Mouse (Mus musculus): Measurements from ENCODE around the gene Eln. TPM values are rescaled to one million over a fixed set of nuclear protein-coding genes. Genes with fewer than 3 reads are reported as not detected.

The Eln gene
- polyA plus RNA-seq, 1 experiment from 2014 or later = 12.4 TPM

GRCm38 (mm10) chr5:134745000-134745399 lies 2.1 kb downstream of the Eln start:
- ATAC-seq (ENCODE audit: insufficient number of reproducible peaks, insufficient read depth, low FRiP score, low TSS enrichment, low read depth) = no peak
- H3K27me3 ChIP-seq = peaks cover 26% of the 10 kb centered on the region; the same call in 1 of the 2 replicates
- no peaks in the 10 kb centered on the region for H3K36me3 ChIP-seq
- 93% methylated on average over 3 of the region's 3 CpGs for WGBS
- no peak overlapping the region for H3K4me3 ChIP-seq (replicated peaks)
- no peak overlapping the region for H3K9ac ChIP-seq (replicated peaks)
- no peak overlapping the region for H3K4me2 ChIP-seq
- H3K9me3 ChIP-seq = no peaks in the 10 kb centered on the region
- H3K27ac ChIP-seq = no peak overlapping the region
- peaks cover 37% of the 10 kb centered on the region for H3K4me1 ChIP-seq (replicated peaks)

DNA sequence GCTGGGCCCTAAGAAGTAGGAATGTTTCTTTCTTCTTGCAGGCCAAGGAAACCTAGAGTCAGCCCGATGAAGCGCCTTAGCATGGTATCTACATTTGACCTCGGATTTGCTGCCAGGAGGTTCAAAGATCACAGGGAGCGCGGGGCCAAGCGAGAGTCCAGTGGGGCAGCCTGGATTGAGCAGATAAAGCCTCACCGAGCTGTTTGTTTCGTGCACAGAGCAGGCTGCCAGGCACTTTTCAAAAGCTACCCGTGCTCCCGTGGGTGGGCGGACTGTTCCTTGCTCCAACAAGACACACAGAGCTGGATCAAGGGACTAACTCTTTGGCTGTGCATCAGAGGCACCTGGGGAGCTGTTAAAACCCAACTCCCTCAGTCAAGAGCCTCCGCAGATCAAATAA lies 3.1 kb downstream of the Eln start:
- Histone ChIP-seq H3K9ac (replicated peaks) (no peak overlapping the region), H3K4me1 (replicated peaks) (peaks cover 38% of the 10 kb centered on the region), H3K36me3 (no peaks in the 10 kb centered on the region), H3K9me3 (no peaks in the 10 kb centered on the region), H3K27ac (no peak overlapping the region), H3K27me3 (peaks cover 26% of the 10 kb centered on the region; the same call in 1 of the 2 replicates), H3K4me3 (replicated peaks) (no peak overlapping the region), H3K4me2 (no peak overlapping the region)
- no peak for ATAC-seq (ENCODE audit: insufficient number of reproducible peaks, insufficient read depth, low FRiP score, low TSS enrichment, low read depth)
- WGBS = 68% methylated on average over 12 of the region's 12 CpGs

DNA sequence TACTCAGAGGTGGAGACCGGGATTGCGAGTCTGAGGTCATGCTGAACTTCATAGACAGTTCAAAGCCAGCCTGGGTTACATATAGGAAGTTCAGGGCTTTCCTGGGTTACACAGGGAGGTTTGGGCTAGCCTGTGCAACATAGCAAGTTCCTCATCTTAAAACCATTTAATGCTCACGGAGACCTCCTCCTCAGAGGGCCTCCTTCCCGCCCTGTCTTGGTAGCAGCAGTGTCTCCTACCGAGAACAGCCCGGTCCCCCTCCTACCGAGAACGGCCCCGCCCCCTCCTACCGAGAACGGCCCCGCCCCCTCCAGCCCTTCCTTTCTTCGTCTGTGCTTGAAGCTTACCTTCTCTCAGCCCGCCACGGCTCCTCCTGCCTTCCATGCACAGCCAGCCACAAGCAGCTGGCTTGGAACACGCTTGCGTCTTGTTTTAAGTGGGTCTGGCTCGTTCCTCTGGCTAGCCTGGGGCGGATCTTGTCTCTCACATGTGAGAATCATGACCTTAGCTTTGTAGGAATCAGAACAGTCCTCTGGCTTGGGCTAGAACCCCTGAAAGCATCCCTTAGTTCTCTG lies 4.8 kb downstream of the Eln start:
- H3K27me3 ChIP-seq = peaks cover 26% of the 10 kb centered on the region; the same call in 1 of the 2 replicates
- WGBS = 9% methylated on average over 19 of the region's 19 CpGs
- H3K27ac ChIP-seq = no peak overlapping the region
- H3K4me3 ChIP-seq (replicated peaks) = no peak overlapping the region
- peaks cover 30% of the 10 kb centered on the region for H3K4me1 ChIP-seq (replicated peaks)
- no peak for ATAC-seq (ENCODE audit: insufficient number of reproducible peaks, insufficient read depth, low FRiP score, low TSS enrichment, low read depth)
- no peaks in the 10 kb centered on the region for H3K9me3 ChIP-seq
- no peak overlapping the region for H3K9ac ChIP-seq (replicated peaks)
- H3K4me2 ChIP-seq = peak overlapping the region; percentile 17; the same call in 1 of the 2 replicates
- H3K36me3 ChIP-seq = no peaks in the 10 kb centered on the region

DNA sequence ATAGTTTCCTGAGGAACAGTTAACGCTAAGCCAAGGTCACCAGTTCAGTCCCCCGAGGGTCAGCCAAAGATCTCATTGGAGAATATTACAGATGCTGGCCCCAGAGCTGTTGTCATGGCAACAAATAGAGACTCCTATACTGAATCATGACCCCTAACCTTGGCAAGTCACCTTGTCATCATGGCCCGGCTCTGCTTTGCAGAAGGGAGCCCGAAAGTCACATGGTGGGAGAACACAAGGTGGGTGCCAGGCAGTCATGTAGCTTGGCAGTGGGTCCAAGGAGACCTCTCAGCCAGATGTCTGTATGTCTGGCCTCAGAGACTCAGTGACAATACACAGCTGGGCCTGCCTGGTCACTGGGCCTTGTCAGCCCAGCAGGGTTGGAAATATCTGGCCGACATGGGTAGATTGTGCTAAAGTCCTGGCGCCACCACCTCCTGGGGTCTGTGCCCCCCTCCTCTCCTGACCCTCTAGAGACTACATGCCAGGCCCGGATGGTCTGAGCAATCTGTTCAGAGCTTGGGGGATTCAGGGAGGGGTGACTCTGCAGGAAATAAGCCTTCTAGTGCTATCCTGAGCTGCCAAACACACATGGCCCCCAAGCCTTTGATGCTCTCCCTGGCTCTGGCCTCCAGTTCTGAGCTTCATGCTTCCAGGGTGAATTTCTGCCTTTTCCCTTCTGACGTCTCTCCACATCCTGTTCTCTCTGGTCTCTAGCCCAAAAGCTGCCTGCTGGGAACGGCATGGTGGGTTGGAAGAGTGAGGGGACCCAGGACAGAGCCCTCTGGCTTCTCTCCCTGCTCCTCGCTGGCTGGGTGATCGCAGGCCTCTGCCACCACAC lies 6.4 kb downstream of the Eln start:
- H3K27ac ChIP-seq = no peak overlapping the region
- peaks cover 15% of the 10 kb centered on the region; the same call in 1 of the 2 replicates for H3K27me3 ChIP-seq
- H3K9ac ChIP-seq (replicated peaks) = no peak overlapping the region
- no peak overlapping the region for H3K4me2 ChIP-seq
- H3K36me3 ChIP-seq = no peaks in the 10 kb centered on the region
- no peak for ATAC-seq (ENCODE audit: insufficient number of reproducible peaks, insufficient read depth, low FRiP score, low TSS enrichment, low read depth)
- H3K4me1 ChIP-seq (replicated peaks) = peaks cover 15% of the 10 kb centered on the region
- no peak overlapping the region for H3K4me3 ChIP-seq (replicated peaks)
- 52% methylated on average over 11 of the region's 11 CpGs for WGBS
- no peaks in the 10 kb centered on the region for H3K9me3 ChIP-seq

DNA sequence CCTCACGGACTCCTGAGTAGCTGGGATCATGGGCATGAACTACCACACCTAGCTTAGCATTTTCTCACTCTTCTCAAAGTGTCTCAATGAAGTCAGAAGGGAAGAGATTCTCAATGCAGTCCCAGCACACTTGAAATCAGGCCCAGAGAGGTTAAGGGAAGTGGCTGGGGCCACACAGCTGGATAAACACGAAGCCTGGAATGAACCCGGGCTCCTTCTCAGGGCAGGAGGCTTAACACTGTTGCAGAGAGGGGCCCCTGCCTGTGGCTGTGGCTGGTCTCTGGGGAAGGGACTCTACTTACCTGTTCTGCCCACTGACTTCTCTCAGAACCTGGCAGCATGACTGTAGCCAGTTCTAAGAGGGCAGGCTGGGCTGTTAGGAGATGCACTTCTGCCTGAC lies 7.2 kb downstream of the Eln start:
- peaks cover 15% of the 10 kb centered on the region for H3K4me1 ChIP-seq (replicated peaks)
- 57% methylated on average over 3 of the region's 3 CpGs for WGBS

GRCm38 (mm10) chr5:134734920-134735319 lies 12.2 kb downstream of the Eln start:
- H3K27me3 ChIP-seq = no peaks in the 10 kb centered on the region
- no peaks in the 10 kb centered on the region for H3K9me3 ChIP-seq
- no peak for ATAC-seq (ENCODE audit: insufficient number of reproducible peaks, insufficient read depth, low FRiP score, low TSS enrichment, low read depth)
- no peak overlapping the region for H3K4me3 ChIP-seq (replicated peaks)
- no peak overlapping the region for H3K9ac ChIP-seq (replicated peaks)
- WGBS = 82% methylated on average over 2 of the region's 2 CpGs
- H3K27ac ChIP-seq = no peak overlapping the region
- no peak overlapping the region for H3K4me2 ChIP-seq
- 0 out of 2 replicates have a peak, but pooled peaks cover under 1% of the 10 kb centered on the region for H3K4me1 ChIP-seq (replicated peaks)
- H3K36me3 ChIP-seq = no peaks in the 10 kb centered on the region

More for the DNA sequence above, 7.2 kb downstream of the Eln start:
- no peak overlapping the region for H3K9ac ChIP-seq (replicated peaks)
- ATAC-seq (ENCODE audit: insufficient number of reproducible peaks, insufficient read depth, low FRiP score, low TSS enrichment, low read depth) = no peak
- no peak overlapping the region for H3K27ac ChIP-seq
- H3K9me3 ChIP-seq = no peaks in the 10 kb centered on the region
- no peak overlapping the region for H3K4me3 ChIP-seq (replicated peaks)
- no peaks in the 10 kb centered on the region for H3K36me3 ChIP-seq
- H3K4me2 ChIP-seq = no peak overlapping the region
- peaks cover 14% of the 10 kb centered on the region; the same call in 1 of the 2 replicates for H3K27me3 ChIP-seq

GRCm38 (mm10) chr5:134734072-134734471 lies 13.1 kb downstream of the Eln start:
- Histone ChIP-seq H3K4me3 (replicated peaks) (no peak overlapping the region), H3K4me2 (no peak overlapping the region), H3K4me1 (replicated peaks) (peaks cover 3% of the 10 kb centered on the region; the same call in 1 of the 2 replicates), H3K27ac (no peak overlapping the region), H3K9me3 (no peaks in the 10 kb centered on the region), H3K36me3 (no peaks in the 10 kb centered on the region), H3K9ac (replicated peaks) (no peak overlapping the region), H3K27me3 (no peaks in the 10 kb centered on the region)
- WGBS = 73% methylated on average over 5 of the region's 5 CpGs
- no peak for ATAC-seq (ENCODE audit: insufficient number of reproducible peaks, insufficient read depth, low FRiP score, low TSS enrichment, low read depth)

DNA sequence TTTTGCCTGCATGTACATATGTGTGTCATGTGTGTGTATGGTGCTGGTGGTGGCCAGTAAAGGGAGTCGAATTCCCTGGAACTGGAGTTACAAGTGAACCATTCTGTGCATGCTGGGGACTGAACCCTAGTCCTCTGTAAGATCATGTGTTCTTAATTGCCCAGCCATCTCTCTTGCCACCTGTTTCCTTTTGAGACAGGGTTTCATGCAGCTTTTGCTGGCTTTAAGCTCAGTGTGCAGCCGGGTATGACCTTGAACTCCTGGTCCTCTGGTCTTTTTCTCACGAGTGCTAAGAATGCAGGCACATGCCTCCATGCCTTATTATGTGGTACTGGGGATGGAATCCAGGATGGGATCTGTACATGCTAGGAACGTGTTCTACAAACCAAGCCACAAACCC lies 13.9 kb downstream of the Eln start:
- Histone ChIP-seq H3K36me3 (no peaks in the 10 kb centered on the region), H3K4me2 (no peak overlapping the region), H3K27ac (no peak overlapping the region), H3K27me3 (no peaks in the 10 kb centered on the region), H3K9me3 (no peaks in the 10 kb centered on the region), H3K9ac (replicated peaks) (no peak overlapping the region), H3K4me1 (replicated peaks) (peaks cover 6% of the 10 kb centered on the region), H3K4me3 (replicated peaks) (no peak overlapping the region)
- WGBS = 46% methylated on average over 4 of the region's 4 CpGs
- ATAC-seq (ENCODE audit: insufficient number of reproducible peaks, insufficient read depth, low FRiP score, low TSS enrichment, low read depth) = no peak

- no peaks in the 10 kb centered on the region for H3K27me3 ChIP-seq
- H3K36me3 ChIP-seq = no peaks in the 10 kb centered on the region
- no peak overlapping the region for H3K4me3 ChIP-seq (replicated peaks)
- no peak overlapping the region for H3K9ac ChIP-seq (replicated peaks)
- WGBS = 87% methylated on average over 12 of the region's 12 CpGs
- no peaks in the 10 kb centered on the region for H3K9me3 ChIP-seq
- H3K4me1 ChIP-seq (replicated peaks) = peaks cover 11% of the 10 kb centered on the region
- H3K4me2 ChIP-seq = no peak overlapping the region
- no peak for ATAC-seq (ENCODE audit: insufficient number of reproducible peaks, insufficient read depth, low FRiP score, low TSS enrichment, low read depth)
- H3K27ac ChIP-seq = no peak overlapping the region
Observed at GRCm38 (mm10) chr5:134729124-134729523, 18.0 kb downstream of the Eln start.

DNA sequence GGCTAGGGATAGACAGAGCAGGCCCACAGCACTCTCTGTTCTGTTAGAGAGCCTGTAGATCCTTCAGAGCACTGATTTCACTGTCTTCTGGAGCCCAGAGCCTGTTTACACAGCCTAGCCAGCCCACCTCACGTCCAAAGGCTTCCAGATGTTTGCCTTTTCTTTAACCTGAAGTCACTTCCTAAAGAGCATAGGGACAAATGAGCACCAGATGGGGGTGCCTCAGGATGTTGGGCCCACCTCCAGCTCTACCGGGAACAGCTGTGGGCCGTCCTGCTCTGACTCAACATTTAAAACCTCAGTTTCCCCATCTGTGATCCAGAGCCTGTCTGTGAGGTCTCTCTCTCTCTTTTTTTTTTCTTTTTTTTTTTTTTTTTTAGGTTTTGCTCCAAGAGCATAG lies 18.6 kb downstream of the Eln start:
- WGBS = 17% methylated on average over 3 of the region's 3 CpGs
- Histone ChIP-seq H3K4me1 (replicated peaks) (peaks cover 11% of the 10 kb centered on the region), H3K9ac (replicated peaks) (0 out of 2 replicates have a peak overlapping the region, but pooled peaks have one; percentile 14), H3K27me3 (no peaks in the 10 kb centered on the region), H3K9me3 (no peaks in the 10 kb centered on the region), H3K4me3 (replicated peaks) (no peak overlapping the region), H3K4me2 (no peak overlapping the region), H3K36me3 (no peaks in the 10 kb centered on the region), H3K27ac (peak overlapping the region; percentile 66)
- ATAC-seq (ENCODE audit: insufficient number of reproducible peaks, insufficient read depth, low FRiP score, low TSS enrichment, low read depth) = peak; percentile 68; the same call in 1 of the 2 replicates

DNA sequence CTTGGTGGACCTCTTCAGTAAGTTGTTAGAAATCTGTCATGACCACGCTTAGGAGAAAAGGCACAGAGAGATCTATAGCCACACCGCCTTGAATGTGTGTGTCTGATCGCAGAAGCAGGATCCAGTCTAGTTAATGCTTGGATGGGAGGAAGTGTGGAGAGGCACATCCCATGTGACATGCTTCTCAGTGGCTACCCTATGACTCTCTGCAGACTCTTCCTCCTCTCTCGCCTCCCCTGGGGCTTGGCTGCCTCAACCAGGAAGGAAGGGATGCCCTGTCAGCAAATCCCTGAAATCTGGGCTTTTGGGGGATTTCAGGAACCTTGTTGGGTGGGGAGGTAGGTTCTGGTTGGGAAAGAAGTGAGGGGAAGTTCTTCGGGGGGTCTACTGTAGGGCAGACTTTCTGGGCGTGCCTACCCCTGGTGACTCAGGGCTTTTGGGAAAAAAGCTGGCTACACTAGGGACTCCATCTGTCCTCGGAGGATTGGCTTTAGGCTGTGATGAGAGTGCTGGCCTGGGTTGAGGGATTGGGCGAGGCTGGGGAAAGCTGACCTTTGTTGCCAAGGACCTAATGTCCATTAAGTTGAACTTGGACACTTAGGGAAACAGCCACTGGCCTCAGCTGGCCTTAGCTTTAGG lies 20.0 kb downstream of the Eln start:
- Histone ChIP-seq H3K4me3 (replicated peaks) (no peak overlapping the region), H3K36me3 (no peaks in the 10 kb centered on the region)
- 85% methylated on average over 8 of the region's 8 CpGs for WGBS

More for the DNA sequence above, 20.0 kb downstream of the Eln start:
- peaks cover 11% of the 10 kb centered on the region for H3K4me1 ChIP-seq (replicated peaks)
- no peaks in the 10 kb centered on the region for H3K27me3 ChIP-seq
- ATAC-seq (ENCODE audit: insufficient number of reproducible peaks, insufficient read depth, low FRiP score, low TSS enrichment, low read depth) = no peak
- no peaks in the 10 kb centered on the region for H3K9me3 ChIP-seq
- no peak overlapping the region for H3K27ac ChIP-seq
- H3K9ac ChIP-seq (replicated peaks) = no peak overlapping the region
- H3K4me2 ChIP-seq = no peak overlapping the region

Data from limb, embryonic 12.5 days (tissue).